Mouse (Mus musculus): ENCODE measurements around the gene Scube3. TPM values are rescaled to one million over a fixed set of nuclear protein-coding genes. Genes with fewer than 3 reads are reported as not detected.

Gene Scube3
- total RNA-seq, 2 experiments from 2014 or later = 1.1 TPM

GRCm38 (mm10) chr17:28170460-28171305 lies 28.7 kb downstream of the Scube3 start:
- no peak for DNase-seq (ENCODE audit: low spot score in 2 of 2)
- Histone ChIP-seq H3K27ac (peak overlapping the region; percentile 70), H3K4me3 (no peak overlapping the region)
- TF ChIP-seq CTCF (conservative IDR thresholded peaks at IDR 0.05) = no peak

GRCm38 (mm10) chr17:28172690-28173089 lies 30.7 kb downstream of the Scube3 start:
- H3K4me3 ChIP-seq = no peak overlapping the region
- DNase-seq (ENCODE audit: low spot score in 2 of 2) = no peak
- H3K27ac ChIP-seq = peak overlapping the region; percentile 43; the same call in 1 of the 2 replicates

GRCm38 (mm10) chr17:28176775-28177539 lies 35.0 kb downstream of the Scube3 start, which contains the start of gene Zfp523:
TSS of gene Zfp523 (plus strand) at chr17:28177129.
- DNase-seq (ENCODE audit: low spot score in 2 of 2) = peak; percentile 84 to 92
- TF ChIP-seq CTCF (conservative IDR thresholded peaks at IDR 0.05) = no peak
- H3K4me3 ChIP-seq = peak within 1 kb of the TSS; percentile 77
- peak within 1 kb of the TSS; percentile 98 for H3K27ac ChIP-seq

More at GRCm38 (mm10) chr17:28172690-28173089, 30.7 kb downstream of the Scube3 start:
- TF ChIP-seq CTCF (conservative IDR thresholded peaks at IDR 0.05) = no peak

GRCm38 (mm10) chr17:28177540-28178046 lies 35.7 kb downstream of the Scube3 start:
- DNase-seq (ENCODE audit: low spot score in 2 of 2) = no peak
- TF ChIP-seq CTCF (conservative IDR thresholded peaks at IDR 0.05) = no peak
- peak overlapping the region; percentile 77 for H3K4me3 ChIP-seq

GRCm38 (mm10) chr17:28180331-28180730 lies 38.4 kb downstream of the Scube3 start:
- no peak for TF ChIP-seq CTCF (conservative IDR thresholded peaks at IDR 0.05)
- no peak overlapping the region; the same call in 1 of the 2 replicates for H3K27ac ChIP-seq
- no peak overlapping the region for H3K4me3 ChIP-seq
- DNase-seq (ENCODE audit: low spot score in 2 of 2) = no peak

More at GRCm38 (mm10) chr17:28177540-28178046, 35.7 kb downstream of the Scube3 start:
- peak overlapping the region; percentile 98 for H3K27ac ChIP-seq

GRCm38 (mm10) chr17:28180783-28181544 lies 39.0 kb downstream of the Scube3 start:
- TF ChIP-seq CTCF (conservative IDR thresholded peaks at IDR 0.05) = no peak
- Histone ChIP-seq H3K4me3 (no peak overlapping the region; the same call in 1 of the 2 replicates), H3K27ac (no peak overlapping the region; the same call in 1 of the 2 replicates)
- DNase-seq (ENCODE audit: low spot score in 2 of 2) = no peak

GRCm38 (mm10) chr17:28184971-28185638 lies 43.2 kb downstream of the Scube3 start:
- TF ChIP-seq CTCF (conservative IDR thresholded peaks at IDR 0.05) = no peak
- DNase-seq (ENCODE audit: low spot score in 2 of 2) = no peak
- H3K27ac ChIP-seq = no peak overlapping the region
- H3K4me3 ChIP-seq = no peak overlapping the region

GRCm38 (mm10) chr17:28188313-28188712 lies 46.4 kb downstream of the Scube3 start:
- Histone ChIP-seq H3K27ac (no peak overlapping the region), H3K4me3 (no peak overlapping the region)
- DNase-seq (ENCODE audit: low spot score in 2 of 2) = no peak
- no peak for TF ChIP-seq CTCF (conservative IDR thresholded peaks at IDR 0.05)

- Histone ChIP-seq H3K27ac (no peak overlapping the region), H3K4me3 (no peak overlapping the region)
- DNase-seq (ENCODE audit: low spot score in 2 of 2) = no peak
- no peak; the same call in 1 of the 2 replicates for TF ChIP-seq CTCF (conservative IDR thresholded peaks at IDR 0.05)
Measured at GRCm38 (mm10) chr17:28192754-28193153, 50.8 kb downstream of the Scube3 start.

- TF ChIP-seq CTCF (conservative IDR thresholded peaks at IDR 0.05) = no peak
- Histone ChIP-seq H3K27ac (no peak overlapping the region), H3K4me3 (no peak overlapping the region)
- no peak for DNase-seq (ENCODE audit: low spot score in 2 of 2)
Measured at GRCm38 (mm10) chr17:28193559-28193958, 51.6 kb downstream of the Scube3 start.

- Histone ChIP-seq H3K4me3 (no peak overlapping the region), H3K27ac (no peak overlapping the region)
- no peak for TF ChIP-seq CTCF (conservative IDR thresholded peaks at IDR 0.05)
- no peak for DNase-seq (ENCODE audit: low spot score in 2 of 2)
Measured at GRCm38 (mm10) chr17:28195033-28195432, 53.1 kb downstream of the Scube3 start.

- Histone ChIP-seq H3K4me3 (no peak overlapping the region), H3K27ac (no peak overlapping the region)
- TF ChIP-seq CTCF (conservative IDR thresholded peaks at IDR 0.05) = no peak
- no peak for DNase-seq (ENCODE audit: low spot score in 2 of 2)
Measured at GRCm38 (mm10) chr17:28197646-28198045, 55.7 kb downstream of the Scube3 start.

All from layer of hippocampus, adult 2 months (tissue).